Mouse (Mus musculus) heart, embryonic 11.5 days (tissue): ENCODE results near the gene Casp7. TPM values are rescaled to one million over a fixed set of nuclear protein-coding genes. Genes with fewer than 3 reads are reported as not detected.
"Not testable (repeated sequence)": the region's sequence is repeated elsewhere in the genome, so short reads cannot be mapped to it uniquely, and the experiment has no call there.

Source experiments
- ATAC-seq: fragments of 200-750 bp; cut with Nextera tagmentation; replicated peaks from 2 replicates; pipeline ENCODE4 v1.8.0; 2017; ENCODE audit warnings: moderate library complexity; ENCODE audit not compliant: insufficient number of reproducible peaks, low FRiP score, low TSS enrichment
- H3K27ac ChIP-seq: fragments of 300-500 bp; sonication (generic); 2 replicates; pipeline ENCODE4 v1.5.1; 2014; ENCODE audit warnings: mild to moderate bottlenecking, low read depth, low read length
- H3K27me3 ChIP-seq: fragments of 300-500 bp; sonication (generic); 2 replicates; pipeline ENCODE4 v1.6.1; 2014; ENCODE audit warnings: mild to moderate bottlenecking, low read length, mixed read lengths; ENCODE audit not compliant: control insufficient read depth, insufficient read depth
- H3K36me3 ChIP-seq: fragments of 300-500 bp; sonication (generic); 2 replicates; pipeline ENCODE4 v1.6.1; 2014; ENCODE audit warnings: mild to moderate bottlenecking, low read length, moderate library complexity, mixed read lengths; ENCODE audit not compliant: control insufficient read depth, insufficient read depth
- H3K4me1 ChIP-seq: fragments of 300-500 bp; sonication (generic); 2 replicates; pipeline ENCODE4 v1.6.1; 2014; ENCODE audit warnings: low read length; ENCODE audit not compliant: control insufficient read depth, insufficient read depth
- H3K4me2 ChIP-seq: fragments of 300-500 bp; sonication (generic); 2 replicates; pipeline ENCODE4 v1.6.1; 2014; ENCODE audit warnings: mild to moderate bottlenecking, moderate library complexity
- H3K4me3 ChIP-seq: fragments of 300-500 bp; sonication (generic); 2 replicates; pipeline ENCODE4 v1.5.1; 2014; ENCODE audit warnings: low read depth, low read length
- H3K9ac ChIP-seq: fragments of 300-500 bp; sonication (generic); 2 replicates; pipeline ENCODE4 v1.6.1; 2014; ENCODE audit warnings: mild to moderate bottlenecking, low read depth, low read length, moderate library complexity
- H3K9me3 ChIP-seq: fragments of 300-500 bp; sonication (generic); replicated peaks from 2 replicates; pipeline ENCODE4 v1.6.1; 2016; ENCODE audit warnings: low read length; ENCODE audit not compliant: control insufficient read depth
- whole genome bisulfite sequencing: fragments of 180-500 bp; shearing (Covaris S2); extraction: QIAGEN DNeasy Blood & Tissue Kit; methylation state at CpG from one replicate; pipeline ENCODE4 v1.1.7; 2014; ENCODE audit not compliant: insufficient replicate concordance; 5-methylcytosine and 5-hydroxymethylcytosine counted together
- polyA plus RNA-seq: library from polyadenylated mRNA; unstranded; fragments of >200 nt; fragmentation: Nextera tagmentation; extraction: Ambion mirVana; gene quantifications from 2 replicates; pipeline ENCODE4 v1.2.1, GENCODE M21; 2014

Casp7 gene
- 27.3 and 35.4 TPM in 2 replicates for polyA plus RNA-seq

GRCm38 (mm10) chr19:56396669-56397621, at the start of gene Casp7:
TSS of gene Casp7 (plus strand) at chr19:56397129.
- H3K4me2 ChIP-seq: peak within 1 kb of the TSS; percentile 94
- H3K4me1 ChIP-seq: peaks cover 17% of the 10 kb centered on the region; the same call in 1 of the 2 replicates
- no peaks in the 10 kb centered on the region for H3K27me3 ChIP-seq
- H3K4me3 ChIP-seq: peak within 1 kb of the TSS; percentile 66
- H3K9me3 ChIP-seq: no peaks in the 10 kb centered on the region
- peak within 1 kb of the TSS; percentile 18 for H3K27ac ChIP-seq
- peak within 1 kb of the TSS; percentile 91 for H3K9ac ChIP-seq
- 2% methylated on average over 66 of the region's 78 CpGs for WGBS
- no peak; the same call in 1 of the 2 replicates for ATAC-seq
- no peaks in the 10 kb centered on the region for H3K36me3 ChIP-seq

- H3K4me2 ChIP-seq: no peak overlapping the region
- H3K27me3 ChIP-seq: no peaks in the 10 kb centered on the region
- H3K27ac ChIP-seq: no peak overlapping the region
- H3K4me3 ChIP-seq: no peak overlapping the region
- 0 out of 2 replicates have a peak, but pooled peaks cover 2% of the 10 kb centered on the region for H3K4me1 ChIP-seq
- H3K9ac ChIP-seq: no peak overlapping the region
- WGBS: 22% methylated on average over 6 of the region's 6 CpGs
- no peak for ATAC-seq
- peaks cover 3% of the 10 kb centered on the region; the same call in 1 of the 2 replicates for H3K9me3 ChIP-seq
- peaks cover 5% of the 10 kb centered on the region for H3K36me3 ChIP-seq
Observed at GRCm38 (mm10) chr19:56349295-56349694, 47.6 kb upstream of the Casp7 start.

GRCm38 (mm10) chr19:56353689-56354088, 43.2 kb upstream of the Casp7 start:
- H3K27me3 ChIP-seq: no peaks in the 10 kb centered on the region
- no peak overlapping the region for H3K4me3 ChIP-seq
- peaks cover 5% of the 10 kb centered on the region for H3K36me3 ChIP-seq
- WGBS: 80% methylated on average over 10 of the region's 10 CpGs
- peaks cover 8% of the 10 kb centered on the region; the same call in 1 of the 2 replicates for H3K4me1 ChIP-seq
- no peak overlapping the region for H3K27ac ChIP-seq
- H3K4me2 ChIP-seq: no peak overlapping the region
- peaks cover 3% of the 10 kb centered on the region; the same call in 1 of the 2 replicates for H3K9me3 ChIP-seq
- no peak overlapping the region for H3K9ac ChIP-seq
- ATAC-seq: no peak

GRCm38 (mm10) chr19:56355201-56355600, 41.7 kb upstream of the Casp7 start:
- ATAC-seq: no peak
- Histone ChIP-seq H3K9me3 (peaks cover 3% of the 10 kb centered on the region; the same call in 1 of the 2 replicates), H3K4me3 (no peak overlapping the region), H3K4me2 (no peak overlapping the region), H3K9ac (no peak overlapping the region), H3K36me3 (peaks cover 5% of the 10 kb centered on the region), H3K27ac (no peak overlapping the region), H3K27me3 (no peaks in the 10 kb centered on the region), H3K4me1 (peaks cover 6% of the 10 kb centered on the region; the same call in 1 of the 2 replicates)
- 83% methylated on average over 12 of the region's 12 CpGs for WGBS

GRCm38 (mm10) chr19:56356480-56357373, 40.2 kb upstream of the Casp7 start:
- no peaks in the 10 kb centered on the region for H3K27me3 ChIP-seq
- peaks cover 5% of the 10 kb centered on the region for H3K36me3 ChIP-seq
- peaks cover 6% of the 10 kb centered on the region; the same call in 1 of the 2 replicates for H3K4me1 ChIP-seq
- H3K9ac ChIP-seq: 0 out of 2 replicates have a peak overlapping the region, but pooled peaks have one; percentile 46
- WGBS: 41% methylated on average over 17 of the region's 17 CpGs
- no peak overlapping the region for H3K4me3 ChIP-seq
- H3K9me3 ChIP-seq: peaks cover 3% of the 10 kb centered on the region; the same call in 1 of the 2 replicates
- peak overlapping the region; percentile 4; the same call in 1 of the 2 replicates for H3K4me2 ChIP-seq
- H3K27ac ChIP-seq: peak overlapping the region; percentile 29; the same call in 1 of the 2 replicates
- ATAC-seq: no peak

- not testable (repeated sequence) for H3K4me3 ChIP-seq, ATAC-seq, H3K4me2 ChIP-seq, H3K4me1 ChIP-seq, H3K27me3 ChIP-seq, H3K36me3 ChIP-seq, H3K9me3 ChIP-seq, H3K9ac ChIP-seq
- WGBS: 45% methylated on average over 2 of the region's 2 CpGs
- peak overlapping the region; percentile 29; the same call in 1 of the 2 replicates for H3K27ac ChIP-seq
Observed at GRCm38 (mm10) chr19:56357374-56357708, 39.6 kb upstream of the Casp7 start.

- H3K9ac ChIP-seq: no peak overlapping the region
- WGBS: 73% methylated on average over 2 of the region's 2 CpGs
- no peak overlapping the region for H3K27ac ChIP-seq
- ATAC-seq: no peak
- no peaks in the 10 kb centered on the region for H3K27me3 ChIP-seq
- peaks cover 6% of the 10 kb centered on the region; the same call in 1 of the 2 replicates for H3K4me1 ChIP-seq
- no peaks in the 10 kb centered on the region for H3K36me3 ChIP-seq
- no peaks in the 10 kb centered on the region for H3K9me3 ChIP-seq
- no peak overlapping the region for H3K4me3 ChIP-seq
- no peak overlapping the region for H3K4me2 ChIP-seq
Observed at GRCm38 (mm10) chr19:56358890-56359289, 38.0 kb upstream of the Casp7 start.
